Mouse (Mus musculus) CH12.LX (cell line): ENCODE measurements around the gene Armc3.

Experiments used
- CHD1 ChIP-seq: IDR thresholded peaks from 2 replicates; pipeline ENCODE4 v1.6.1; 2012; ENCODE audit warnings: low read depth, low read length, improper control_type of control experiment, inconsistent platforms
- TBP ChIP-seq: conservative IDR thresholded peaks from 2 replicates; pipeline ENCODE4 v1.6.1; 2011; ENCODE audit warnings: low read depth, low read length, improper control_type of control experiment
- ZMIZ1 ChIP-seq: IDR thresholded peaks from 2 replicates; pipeline ENCODE4 v1.6.1; 2012; ENCODE audit warnings: low read depth, mild to moderate bottlenecking, inconsistent platforms, low read length, improper control_type of control experiment

DNA sequence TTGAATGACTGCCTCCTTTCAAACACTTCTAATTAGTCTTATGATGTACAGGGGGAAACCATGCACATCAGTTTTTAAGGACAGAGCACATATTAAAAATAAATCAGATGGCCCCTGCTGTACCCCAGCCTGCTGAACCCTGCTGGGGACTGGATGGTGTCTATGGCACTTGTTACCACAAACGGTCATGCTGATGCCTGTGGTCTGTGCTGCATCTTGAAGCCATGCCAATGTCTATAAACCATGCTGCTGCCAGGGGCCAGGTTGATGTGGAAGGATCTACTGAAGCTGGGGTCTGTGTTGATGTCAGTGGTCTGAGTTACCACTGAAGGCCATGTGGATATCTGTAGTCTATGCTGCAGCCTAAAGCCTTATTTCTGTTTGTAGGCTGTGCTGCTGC, 46.4 kb upstream of the Armc3 start:
- TF ChIP-seq ZMIZ1 (no peak), CHD1 (no peak), TBP (no peak)
